Mouse (Mus musculus): ENCODE results near the gene Fanca. TPM values are rescaled to one million over a fixed set of nuclear protein-coding genes. Genes with fewer than 3 reads are reported as not detected.
"Not testable (repeated sequence)": the region's sequence is repeated elsewhere in the genome, so short reads cannot be mapped to it uniquely, and the experiment has no call there.

Fanca gene
- polyA plus RNA-seq, 1 experiment from 2014 or later, result 18.7 TPM

DNA sequence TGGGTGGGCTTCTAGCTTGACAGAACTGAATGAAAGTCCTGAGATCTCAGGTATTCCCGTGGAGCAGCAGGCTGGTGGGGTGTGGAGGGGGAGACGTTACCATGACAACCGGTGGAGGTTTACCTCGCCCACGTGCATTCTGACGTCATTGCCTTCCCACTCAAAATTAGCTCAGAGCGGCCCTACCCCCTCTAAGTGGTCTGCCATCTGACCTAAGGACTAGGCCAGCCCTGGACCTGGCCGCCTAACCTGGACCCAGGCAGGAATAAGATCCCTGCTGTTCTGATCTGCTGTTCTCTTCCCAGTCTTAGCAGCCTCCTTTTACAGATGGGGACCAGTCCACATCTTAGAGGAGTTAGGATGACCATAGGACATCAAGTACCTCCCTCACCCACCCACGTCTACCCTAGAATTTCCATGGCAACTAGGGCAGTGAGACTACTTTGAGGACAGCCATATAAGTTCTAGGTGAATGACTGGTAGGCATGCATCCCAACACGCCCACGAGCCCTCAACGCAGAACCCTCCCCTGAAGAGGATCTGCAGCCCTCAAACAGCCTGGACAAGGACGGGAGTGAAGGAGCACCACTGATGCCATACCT is 83.4 kb downstream of the Fanca start:
- DNase-seq (ENCODE audit: low spot score) (peak; percentile 14), ATAC-seq (replicated peaks; ENCODE audit: low FRiP score, low read depth) (peak; percentile 5; the same call in 1 of the 2 replicates)
- Histone ChIP-seq H3K36me3 (ENCODE audit: insufficient read depth, low read length) (no peaks in the 10 kb centered on the region), H3K4me3 (replicated peaks; ENCODE audit: low read depth, low read length) (peak overlapping the region; percentile 68), H3K27me3 (ENCODE audit: insufficient read depth, low read length) (no peaks in the 10 kb centered on the region), H3K27ac (no peak overlapping the region), H3K9me3 (replicated peaks; ENCODE audit: low read length) (no peaks in the 10 kb centered on the region), H3K4me2 (ENCODE audit: low read length) (peak overlapping the region; percentile 95), H3K9ac (ENCODE audit: low read depth, low read length) (peak overlapping the region; percentile 68; the same call in 1 of the 2 replicates), H3K4me1 (replicated peaks; ENCODE audit: insufficient read depth, low read length) (peaks cover 12% of the 10 kb centered on the region; the same call in 1 of the 2 replicates)
- WGBS, result 18% methylated on average over 13 of the region's 13 CpGs
- no peak for TF ChIP-seq CTCF (IDR thresholded peaks at IDR 0.05; ENCODE audit: low read depth)

DNA sequence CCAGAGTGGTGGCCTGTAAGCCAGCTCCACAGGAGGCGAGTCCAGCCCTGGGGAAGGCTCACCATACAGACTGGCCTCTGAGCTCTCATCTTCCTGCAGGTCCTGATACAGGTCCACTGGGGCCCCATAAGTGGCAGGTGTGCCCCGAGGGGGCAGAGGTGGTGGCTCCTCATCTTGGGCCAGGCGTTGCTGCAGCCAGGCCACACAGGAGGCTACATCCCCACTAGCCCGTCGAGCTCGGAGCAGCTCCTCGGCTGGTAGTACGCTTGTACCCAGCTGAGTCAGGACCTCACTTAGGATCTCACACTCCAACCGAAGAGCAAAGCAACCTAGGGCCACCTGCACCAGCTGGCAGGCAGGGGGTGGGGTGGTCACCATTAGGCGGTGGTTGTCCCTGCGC is 84.6 kb downstream of the Fanca start:
- 78% methylated on average over 11 of the region's 11 CpGs for WGBS
- no peaks in the 10 kb centered on the region for H3K9me3 ChIP-seq (replicated peaks; ENCODE audit: low read length)
- H3K4me1 ChIP-seq (replicated peaks; ENCODE audit: insufficient read depth, low read length), result peaks cover 12% of the 10 kb centered on the region; the same call in 1 of the 2 replicates
- H3K27me3 ChIP-seq (ENCODE audit: insufficient read depth, low read length), result no peaks in the 10 kb centered on the region
- no peak for TF ChIP-seq CTCF (IDR thresholded peaks at IDR 0.05; ENCODE audit: low read depth)
- DNase-seq (ENCODE audit: low spot score) (no peak), ATAC-seq (replicated peaks; ENCODE audit: low FRiP score, low read depth) (no peak)
- no peak overlapping the region for H3K4me2 ChIP-seq (ENCODE audit: low read length)
- H3K27ac ChIP-seq, result no peak overlapping the region
- H3K9ac ChIP-seq (ENCODE audit: low read depth, low read length), result no peak overlapping the region
- H3K4me3 ChIP-seq (replicated peaks; ENCODE audit: low read depth, low read length), result no peak overlapping the region
- H3K36me3 ChIP-seq (ENCODE audit: insufficient read depth, low read length), result no peaks in the 10 kb centered on the region

DNA sequence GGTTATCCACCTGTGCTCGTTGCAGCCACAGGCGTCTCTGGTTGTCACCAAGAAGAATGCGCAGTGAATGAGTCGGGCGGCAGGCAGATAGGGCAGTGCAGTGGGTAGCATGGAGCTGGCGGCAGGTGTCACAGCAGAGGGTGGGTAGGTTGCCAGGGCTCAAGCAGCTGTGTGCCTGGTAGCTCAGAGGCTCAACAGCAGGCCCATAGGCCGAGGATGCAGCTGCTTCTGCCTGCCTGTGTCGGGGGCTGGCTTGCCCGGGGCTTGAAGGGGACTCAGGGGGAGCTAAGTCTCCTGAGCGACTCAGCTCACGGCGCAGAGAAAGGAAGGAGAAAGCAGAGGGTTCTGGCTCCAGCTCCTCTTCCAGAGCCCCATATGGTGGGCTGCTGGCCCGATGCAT is 85.1 kb downstream of the Fanca start:
- H3K9ac ChIP-seq (ENCODE audit: low read depth, low read length), result no peak overlapping the region
- WGBS, result 64% methylated on average over 13 of the region's 13 CpGs
- TF ChIP-seq CTCF (IDR thresholded peaks at IDR 0.05; ENCODE audit: low read depth), result no peak
- H3K4me1 ChIP-seq (replicated peaks; ENCODE audit: insufficient read depth, low read length), result peaks cover 12% of the 10 kb centered on the region; the same call in 1 of the 2 replicates
- no peaks in the 10 kb centered on the region for H3K36me3 ChIP-seq (ENCODE audit: insufficient read depth, low read length)
- H3K9me3 ChIP-seq (replicated peaks; ENCODE audit: low read length), result no peaks in the 10 kb centered on the region
- no peaks in the 10 kb centered on the region for H3K27me3 ChIP-seq (ENCODE audit: insufficient read depth, low read length)
- no peak overlapping the region for H3K4me2 ChIP-seq (ENCODE audit: low read length)
- no peak overlapping the region for H3K27ac ChIP-seq
- DNase-seq (ENCODE audit: low spot score) (no peak), ATAC-seq (replicated peaks; ENCODE audit: low FRiP score, low read depth) (no peak)
- no peak overlapping the region for H3K4me3 ChIP-seq (replicated peaks; ENCODE audit: low read depth, low read length)

DNA sequence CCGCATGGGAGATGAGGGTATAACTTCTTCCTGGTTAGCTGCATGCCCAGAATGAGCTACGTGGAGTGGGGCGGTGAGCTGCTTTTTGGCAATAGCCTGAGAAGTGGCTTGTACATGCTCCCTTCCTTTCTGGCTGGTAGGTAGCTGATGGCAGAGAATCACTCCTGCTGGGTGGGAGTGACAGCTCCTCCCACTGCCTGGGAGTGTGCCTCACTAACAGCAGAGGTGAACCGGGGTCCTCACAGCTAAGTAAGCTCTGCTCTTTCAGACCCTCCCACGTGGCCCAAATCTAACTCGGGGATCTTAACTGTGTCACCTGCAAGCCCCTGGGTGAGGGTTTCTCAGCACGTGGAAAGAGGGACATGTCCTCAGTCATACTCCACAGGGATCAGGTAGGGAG is 85.8 kb downstream of the Fanca start:
- Histone ChIP-seq H3K4me1 (replicated peaks; ENCODE audit: insufficient read depth, low read length) (peaks cover 12% of the 10 kb centered on the region; the same call in 1 of the 2 replicates), H3K9me3 (replicated peaks; ENCODE audit: low read length) (no peaks in the 10 kb centered on the region), H3K36me3 (ENCODE audit: insufficient read depth, low read length) (0 out of 2 replicates have a peak, but pooled peaks cover 4% of the 10 kb centered on the region), H3K27me3 (ENCODE audit: insufficient read depth, low read length) (no peaks in the 10 kb centered on the region), H3K4me2 (ENCODE audit: low read length) (no peak overlapping the region), H3K4me3 (replicated peaks; ENCODE audit: low read depth, low read length) (no peak overlapping the region), H3K27ac (no peak overlapping the region), H3K9ac (ENCODE audit: low read depth, low read length) (no peak overlapping the region)
- ATAC-seq (replicated peaks; ENCODE audit: low FRiP score, low read depth) (no peak), DNase-seq (ENCODE audit: low spot score) (no peak)
- 21% methylated on average over 7 of the region's 7 CpGs for WGBS
- no peak for TF ChIP-seq CTCF (IDR thresholded peaks at IDR 0.05; ENCODE audit: low read depth)

DNA sequence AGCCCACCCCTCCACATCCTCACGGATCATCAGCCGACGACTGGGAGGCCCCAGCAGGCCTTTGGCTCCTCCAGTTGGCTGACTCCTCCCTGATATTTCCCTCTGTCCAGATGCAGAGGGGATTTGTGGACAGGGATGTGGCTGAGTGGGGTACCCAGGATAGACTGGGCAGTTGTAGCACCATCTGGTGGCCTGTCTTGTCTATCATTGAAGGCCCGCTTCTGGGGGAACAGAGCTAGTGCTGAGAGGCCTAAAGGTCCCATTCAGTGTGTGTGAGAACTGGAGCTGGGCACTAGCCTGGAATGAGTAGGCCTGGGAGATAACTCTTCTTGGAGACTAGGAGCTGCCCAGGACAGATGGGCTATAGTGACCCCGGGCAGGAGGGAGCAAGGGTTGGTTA is 86.6 kb downstream of the Fanca start:
- DNase-seq (ENCODE audit: low spot score) (peak; percentile 47), ATAC-seq (replicated peaks; ENCODE audit: low FRiP score, low read depth) (no peak)
- Histone ChIP-seq H3K9ac (ENCODE audit: low read depth, low read length) (no peak overlapping the region), H3K4me2 (ENCODE audit: low read length) (no peak overlapping the region), H3K27me3 (ENCODE audit: insufficient read depth, low read length) (no peaks in the 10 kb centered on the region), H3K9me3 (replicated peaks; ENCODE audit: low read length) (no peaks in the 10 kb centered on the region), H3K36me3 (ENCODE audit: insufficient read depth, low read length) (0 out of 2 replicates have a peak, but pooled peaks cover 5% of the 10 kb centered on the region), H3K4me3 (replicated peaks; ENCODE audit: low read depth, low read length) (no peak overlapping the region), H3K4me1 (replicated peaks; ENCODE audit: insufficient read depth, low read length) (peaks cover 12% of the 10 kb centered on the region; the same call in 1 of the 2 replicates), H3K27ac (no peak overlapping the region)
- 32% methylated on average over 5 of the region's 5 CpGs for WGBS
- peak; percentile 62 for TF ChIP-seq CTCF (IDR thresholded peaks at IDR 0.05; ENCODE audit: low read depth)

DNA sequence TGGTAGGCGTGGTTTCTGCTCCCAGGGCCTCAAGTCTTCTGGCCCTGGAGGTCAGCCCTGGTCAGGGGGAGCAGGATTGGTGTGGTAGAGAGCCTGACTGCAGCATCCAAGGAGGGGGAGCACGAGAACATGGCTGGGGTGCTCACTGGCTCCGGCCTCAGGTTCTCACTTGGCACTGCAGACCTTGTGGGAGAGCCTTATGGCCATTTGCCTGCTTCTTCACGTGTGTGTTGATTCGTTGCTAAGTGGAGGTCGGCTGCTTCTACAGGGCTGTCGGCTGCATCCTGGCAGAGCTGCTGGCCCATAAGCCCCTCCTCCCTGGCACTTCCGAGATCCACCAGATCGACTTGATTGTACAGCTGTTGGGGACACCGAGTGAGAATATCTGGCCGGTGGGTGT is 88.0 kb downstream of the Fanca start:
- H3K9ac ChIP-seq (ENCODE audit: low read depth, low read length); H3K4me2 ChIP-seq (ENCODE audit: low read length); H3K9me3 ChIP-seq (replicated peaks; ENCODE audit: low read length); DNase-seq (ENCODE audit: low spot score); H3K27ac ChIP-seq; H3K27me3 ChIP-seq (ENCODE audit: insufficient read depth, low read length); H3K4me3 ChIP-seq (replicated peaks; ENCODE audit: low read depth, low read length); H3K36me3 ChIP-seq (ENCODE audit: insufficient read depth, low read length); ATAC-seq (replicated peaks; ENCODE audit: low FRiP score, low read depth): not testable (repeated sequence)
- H3K4me1 ChIP-seq (replicated peaks; ENCODE audit: insufficient read depth, low read length), result peaks cover 13% of the 10 kb centered on the region; the same call in 1 of the 2 replicates
- WGBS, result 84% methylated on average over 10 of the region's 11 CpGs
